Mouse (Mus musculus) left cerebral cortex, adult 18-20 months (tissue): Measurements from ENCODE around the gene Tsen2. TPM values are rescaled to one million over a fixed set of nuclear protein-coding genes. Genes with fewer than 3 reads are reported as not detected.
A peak's percentile ranks its signal among the peaks of the same experiment; 100 is the strongest.

Experiments
- DNase-seq, 2 experiments: peaks; one replicate each; pipeline ENCODE4 v3.0.0; 2021 to 2022; ENCODE audit warnings: low spot score in 2 of 2, mixed read lengths in 1 of 2
- total RNA-seq, 2 experiments: library from RNA; stranded (reverse); gene quantifications; 2 replicates each; pipeline ENCODE4 v1.2.3; 2021

Tsen2 gene
- total RNA-seq, 2 experiments from 2014 or later: 23.5 to 24.8 TPM

GRCm38 (mm10) chr6:115594463-115594862 is 50.0 kb downstream of the Tsen2 start:
- no peak for DNase-seq

- no peak for DNase-seq
Observed at GRCm38 (mm10) chr6:115595667-115596066, 51.2 kb downstream of the Tsen2 start.

GRCm38 (mm10) chr6:115601322-115601714 is 56.9 kb downstream of the Tsen2 start:
- DNase-seq: no peak

- peak; percentile 75 to 81 for DNase-seq
Observed at GRCm38 (mm10) chr6:115601715-115602523, 57.5 kb downstream of the Tsen2 start, which contains the start of gene Mkrn2. Mkrn2 (plus strand) TSS chr6:115601902.

GRCm38 (mm10) chr6:115606461-115606860 is 62.0 kb downstream of the Tsen2 start:
- no peak for DNase-seq

- DNase-seq: peak; percentile 26 to 36
Observed at GRCm38 (mm10) chr6:115607429-115607828, 63.0 kb downstream of the Tsen2 start.

GRCm38 (mm10) chr6:115609121-115609520 is 64.7 kb downstream of the Tsen2 start:
- no peak for DNase-seq

- no peak for DNase-seq
Observed at GRCm38 (mm10) chr6:115610301-115610700, 65.8 kb downstream of the Tsen2 start.

GRCm38 (mm10) chr6:115613793-115614192 is 69.3 kb downstream of the Tsen2 start:
- DNase-seq: peak in 1 of 2 experiments; percentile 34

GRCm38 (mm10) chr6:115615983-115616382 is 71.5 kb downstream of the Tsen2 start:
- DNase-seq: no peak

GRCm38 (mm10) chr6:115619818-115620217 is 75.4 kb downstream of the Tsen2 start:
- DNase-seq: no peak

GRCm38 (mm10) chr6:115620942-115621341 is 76.5 kb downstream of the Tsen2 start:
- no peak for DNase-seq

GRCm38 (mm10) chr6:115626121-115626520 is 81.7 kb downstream of the Tsen2 start:
- no peak for DNase-seq

Other genes starting within 250 kb of the Tsen2 start
- 1 to 10 TPM; 8.8 to 10.0 TPM for gene Pparg, start 183.7 kb upstream of the Tsen2 start, total RNA-seq
- not detected for gene Mkrn2os, start 47.9 kb downstream of the Tsen2 start, total RNA-seq
- 10 to 100 TPM; 35.7 to 38.3 TPM for gene Mkrn2, start 57.2 kb downstream of the Tsen2 start, total RNA-seq
- 10 to 100 TPM; 79.3 to 88.2 TPM for gene Raf1, start 132.0 kb downstream of the Tsen2 start, total RNA-seq
- gene Tmem40, start 217.7 kb downstream of the Tsen2 start, total RNA-seq: 1 to 10 TPM in 1 of 2 experiments, under 1 TPM in 1; 0.56 to 4.8 TPM
- 1 to 10 TPM; 2.0 to 2.4 TPM for gene Cand2, start 229.9 kb downstream of the Tsen2 start, total RNA-seq